Mouse (Mus musculus) intestine, postnatal 0 days (tissue): ENCODE results near the gene 4921517D22Rik. TPM values are rescaled to one million over a fixed set of nuclear protein-coding genes. Genes with fewer than 3 reads are reported as not detected.
A peak's percentile ranks its signal among the peaks of the same experiment; 100 is the strongest.

Source experiments
- ATAC-seq: fragments of 200-750 bp; cut with Nextera tagmentation; 2 replicates; pipeline ENCODE4 v1.8.0; 2017; ENCODE audit warnings: mild to moderate bottlenecking, moderate TSS enrichment, moderate library complexity
- H3K27ac ChIP-seq: fragments of 300-500 bp; sonication (generic); 2 replicates; pipeline ENCODE4 v1.5.1; 2014; ENCODE audit warnings: mild to moderate bottlenecking, low read depth, low read length, moderate library complexity
- H3K27me3 ChIP-seq: fragments of 300-500 bp; sonication (generic); replicated peaks from 2 replicates; pipeline ENCODE4 v1.6.1; 2014; ENCODE audit warnings: low read length, mixed read lengths; ENCODE audit not compliant: control insufficient read depth, insufficient read depth
- H3K36me3 ChIP-seq: fragments of 300-500 bp; sonication (generic); 2 replicates; pipeline ENCODE4 v1.6.1; 2014; ENCODE audit warnings: mild to moderate bottlenecking, moderate library complexity; ENCODE audit not compliant: control insufficient read depth, insufficient read depth
- H3K4me1 ChIP-seq: fragments of 300-500 bp; sonication (generic); replicated peaks from 2 replicates; pipeline ENCODE4 v1.6.1; 2014; ENCODE audit warnings: antibody characterized with exemption, low read length, mixed read lengths; ENCODE audit not compliant: control insufficient read depth, insufficient read depth
- H3K4me2 ChIP-seq: fragments of 300-500 bp; sonication (generic); replicated peaks from 2 replicates; pipeline ENCODE4 v1.6.1; 2014; ENCODE audit warnings: low read depth, mild to moderate bottlenecking, moderate library complexity
- H3K4me3 ChIP-seq: fragments of 300-500 bp; sonication (generic); 2 replicates; pipeline ENCODE4 v1.5.1; 2014; ENCODE audit warnings: low read depth, low read length
- H3K9ac ChIP-seq: fragments of 300-500 bp; sonication (generic); 2 replicates; pipeline ENCODE4 v1.6.1; 2014; ENCODE audit warnings: mild to moderate bottlenecking, low read depth, low read length
- H3K9me3 ChIP-seq: fragments of 300-500 bp; sonication (generic); 2 replicates; pipeline ENCODE4 v1.6.1; 2016; ENCODE audit warnings: mixed run types; ENCODE audit not compliant: control insufficient read depth
- CTCF ChIP-seq: sonication (generic); IDR thresholded peaks from 2 replicates; pipeline ENCODE4 v1.5.1; 2016; ENCODE audit warnings: low read depth, mild to moderate bottlenecking, control low read depth, antibody characterized with exemption, moderate library complexity
- WGBS: fragments of 180-500 bp; shearing (Covaris S2); extraction: QIAGEN DNeasy Blood & Tissue Kit; methylation state at CpG from one replicate; pipeline ENCODE4 v1.1.7; 2014; 5-methylcytosine and 5-hydroxymethylcytosine counted together
- polyA plus RNA-seq: library from polyadenylated mRNA; unstranded; fragments of >200 nt; fragmentation: Nextera tagmentation; extraction: Ambion mirVana; gene quantifications from 2 replicates; pipeline ENCODE4 v1.2.1, GENCODE M21; 2015

4921517D22Rik gene
- polyA plus RNA-seq, 1 experiment from 2014 or later: not detected

DNA sequence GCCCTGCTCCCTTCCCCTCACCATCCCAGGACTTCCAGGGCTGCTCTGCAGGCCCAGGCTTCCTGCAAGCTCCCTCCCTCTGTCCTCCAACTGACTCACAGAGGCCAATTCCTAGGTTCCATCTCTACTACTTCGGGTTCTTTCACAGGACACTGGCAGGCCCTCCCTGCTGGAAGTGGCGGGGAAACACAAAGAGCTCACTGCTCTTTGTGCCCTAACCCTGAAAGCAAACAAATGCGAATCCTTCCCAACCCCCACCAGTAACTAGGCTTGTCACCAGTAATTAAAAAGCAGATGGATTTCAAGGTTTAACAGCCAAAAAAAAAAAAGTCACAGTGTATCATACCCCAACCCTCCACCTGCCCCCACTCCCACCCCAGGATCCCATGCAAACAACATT is 19.7 kb downstream of the 4921517D22Rik start:
- H3K27ac ChIP-seq: no peak overlapping the region
- TF ChIP-seq CTCF: no peak
- no peaks in the 10 kb centered on the region for H3K9me3 ChIP-seq
- 24% methylated on average over 3 of the region's 3 CpGs for WGBS
- no peak for ATAC-seq
- no peaks in the 10 kb centered on the region for H3K27me3 ChIP-seq
- H3K4me2 ChIP-seq: peak overlapping the region; percentile 84
- peak overlapping the region; percentile 81 for H3K4me3 ChIP-seq
- no peaks in the 10 kb centered on the region for H3K36me3 ChIP-seq
- no peak overlapping the region for H3K9ac ChIP-seq
- no peaks in the 10 kb centered on the region for H3K4me1 ChIP-seq

GRCm38 (mm10) chr13:59673597-59673996 is 20.3 kb downstream of the 4921517D22Rik start:
- Histone ChIP-seq H3K27me3 (no peaks in the 10 kb centered on the region), H3K4me3 (no peak overlapping the region), H3K36me3 (no peaks in the 10 kb centered on the region), H3K27ac (no peak overlapping the region), H3K4me2 (peak overlapping the region; percentile 84), H3K9me3 (no peaks in the 10 kb centered on the region), H3K4me1 (0 out of 2 replicates have a peak, but pooled peaks cover under 1% of the 10 kb centered on the region), H3K9ac (peak overlapping the region; percentile 8; the same call in 1 of the 2 replicates)
- TF ChIP-seq CTCF: no peak
- 66% methylated on average over 7 of the region's 7 CpGs for WGBS
- no peak for ATAC-seq

DNA sequence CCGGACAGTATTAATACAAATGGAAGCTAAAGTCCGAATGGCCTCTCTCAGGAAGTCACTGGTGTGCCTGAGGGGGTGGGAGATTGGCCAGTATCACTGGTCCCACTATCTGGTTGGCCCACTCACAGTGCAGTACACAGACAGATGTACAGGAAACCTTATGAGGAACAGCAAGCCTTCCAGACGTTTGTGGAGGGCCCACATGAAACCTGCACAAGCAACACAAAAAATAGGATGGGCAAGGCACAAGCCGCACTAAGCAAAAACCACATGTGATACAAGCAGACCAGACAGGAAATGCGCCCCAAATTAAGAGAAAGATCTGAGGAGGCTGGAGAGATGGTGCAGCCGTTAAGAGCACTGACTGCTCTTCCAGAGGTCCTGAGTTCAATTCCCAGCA is 21.7 kb downstream of the 4921517D22Rik start:
- 65% methylated on average over 6 of the region's 6 CpGs for WGBS
- no peak overlapping the region for H3K27ac ChIP-seq
- no peak overlapping the region for H3K4me3 ChIP-seq
- H3K9ac ChIP-seq: no peak overlapping the region
- H3K4me1 ChIP-seq: 0 out of 2 replicates have a peak, but pooled peaks cover 3% of the 10 kb centered on the region
- no peaks in the 10 kb centered on the region for H3K9me3 ChIP-seq
- no peak for TF ChIP-seq CTCF
- ATAC-seq: no peak
- no peak overlapping the region for H3K4me2 ChIP-seq
- no peaks in the 10 kb centered on the region for H3K36me3 ChIP-seq
- H3K27me3 ChIP-seq: no peaks in the 10 kb centered on the region

DNA sequence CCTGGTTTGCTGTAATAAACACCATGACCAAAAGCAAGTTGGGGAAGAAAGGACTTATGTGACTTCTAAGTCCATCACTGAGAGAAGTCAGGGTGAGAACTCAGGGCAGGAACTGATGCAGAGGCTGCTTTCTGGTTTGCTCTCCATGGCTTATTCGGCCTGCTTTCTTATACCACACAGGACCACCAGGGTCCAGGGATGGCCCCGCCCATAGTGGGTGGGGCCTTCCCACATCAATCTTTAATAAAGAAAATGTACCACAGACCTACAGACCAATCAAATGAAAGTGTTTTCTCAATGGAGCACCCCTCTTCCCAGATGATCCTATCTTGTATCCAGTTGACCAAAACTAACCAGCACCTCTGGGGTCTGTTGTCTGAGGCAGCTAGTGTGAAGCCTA is 22.4 kb downstream of the 4921517D22Rik start:
- H3K36me3 ChIP-seq: no peaks in the 10 kb centered on the region
- H3K9me3 ChIP-seq: no peaks in the 10 kb centered on the region
- H3K4me2 ChIP-seq: no peak overlapping the region
- H3K4me3 ChIP-seq: no peak overlapping the region
- H3K4me1 ChIP-seq: 0 out of 2 replicates have a peak, but pooled peaks cover 3% of the 10 kb centered on the region
- H3K27me3 ChIP-seq: no peaks in the 10 kb centered on the region
- TF ChIP-seq CTCF: no peak
- no peak overlapping the region for H3K9ac ChIP-seq
- ATAC-seq: no peak
- WGBS: 75% methylated on average over 2 of the region's 2 CpGs
- H3K27ac ChIP-seq: no peak overlapping the region

GRCm38 (mm10) chr13:59669946-59670345 is 24.0 kb downstream of the 4921517D22Rik start:
- Histone ChIP-seq H3K4me2 (no peak overlapping the region), H3K36me3 (peaks cover 6% of the 10 kb centered on the region; the same call in 1 of the 2 replicates), H3K27me3 (no peaks in the 10 kb centered on the region), H3K4me1 (0 out of 2 replicates have a peak, but pooled peaks cover 3% of the 10 kb centered on the region), H3K4me3 (no peak overlapping the region), H3K9me3 (no peaks in the 10 kb centered on the region), H3K9ac (no peak overlapping the region), H3K27ac (no peak overlapping the region)
- WGBS: 86% methylated on average over 10 of the region's 10 CpGs
- ATAC-seq: no peak
- TF ChIP-seq CTCF: no peak

DNA sequence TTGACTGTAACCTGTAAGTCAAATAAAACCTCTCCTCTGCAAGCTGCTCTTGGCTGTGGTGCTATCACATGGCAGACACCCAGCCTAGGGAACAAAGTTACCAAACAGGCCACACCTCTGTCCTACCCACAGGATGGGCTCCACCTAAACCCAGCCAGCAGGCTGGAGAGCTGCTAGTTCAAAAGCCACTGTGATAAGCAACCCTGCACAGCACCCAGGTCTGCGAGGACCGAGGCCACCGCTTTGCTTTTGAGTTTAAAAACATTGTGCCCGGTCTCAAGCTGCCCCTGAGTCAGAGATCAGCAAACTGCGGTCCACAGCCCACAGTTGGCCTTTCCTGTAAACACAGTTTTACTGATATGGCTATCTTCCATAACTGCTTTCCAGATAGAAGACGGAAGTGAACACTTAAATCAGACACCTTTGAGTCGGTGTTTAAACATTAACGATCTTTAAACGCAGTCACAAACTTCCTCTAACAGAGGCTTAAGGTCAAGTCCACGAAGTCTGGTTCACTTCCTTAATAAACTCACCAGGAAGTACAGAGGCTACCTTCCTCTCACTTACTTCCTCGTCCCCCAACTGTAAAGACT is 25.3 kb downstream of the 4921517D22Rik start:
- Histone ChIP-seq H3K4me1 (0 out of 2 replicates have a peak, but pooled peaks cover 3% of the 10 kb centered on the region), H3K9ac (no peak overlapping the region), H3K4me2 (peak overlapping the region; percentile 47), H3K27me3 (no peaks in the 10 kb centered on the region), H3K4me3 (no peak overlapping the region), H3K36me3 (peaks cover 17% of the 10 kb centered on the region), H3K27ac (peak overlapping the region; percentile 87), H3K9me3 (no peaks in the 10 kb centered on the region)
- ATAC-seq: peak; percentile 93
- 9% methylated on average over 11 of the region's 11 CpGs for WGBS
- TF ChIP-seq CTCF: no peak
